Mouse (Mus musculus): Measurements from ENCODE around the gene Slc30a5. TPM values are rescaled to one million over a fixed set of nuclear protein-coding genes. Genes with fewer than 3 reads are reported as not detected.

The Slc30a5 gene
- total and polyA plus RNA-seq, 3 experiments, result 13.4 to 21.2 (median 21.0) TPM

DNA sequence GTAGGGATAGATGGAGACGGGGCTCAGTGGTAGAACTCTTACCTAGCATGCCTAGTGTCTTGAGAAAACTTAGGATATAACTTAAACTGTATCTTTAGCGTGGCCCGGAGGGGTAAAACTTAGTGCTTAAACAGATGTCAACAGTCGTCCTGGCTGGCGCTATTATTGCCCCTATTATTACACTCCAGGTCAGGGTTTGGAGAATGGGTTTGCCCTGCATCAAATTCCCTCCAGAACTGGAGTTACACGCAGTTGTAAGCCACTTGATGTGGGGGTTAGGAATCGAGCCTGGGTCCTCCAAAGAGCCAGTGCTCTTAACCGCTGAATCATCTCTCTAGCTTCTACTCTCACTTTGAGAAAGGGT is 57.2 kb downstream of the Slc30a5 start:
- Histone ChIP-seq H3K9ac (ENCODE audit: low read depth, low read length) (peak overlapping the region; percentile 18), H3K36me3 (ENCODE audit: control insufficient read depth, insufficient read depth, low read length) (no peaks in the 10 kb centered on the region), H3K79me2 (replicated peaks; ENCODE audit: control insufficient read depth, insufficient read depth, low read length) (no peaks in the 10 kb centered on the region), H3K27ac (peak overlapping the region; percentile 3; the same call in 1 of the 2 replicates), H3K27me3 (ENCODE audit: control insufficient read depth, insufficient read depth, low read length) (no peaks in the 10 kb centered on the region), H3K4me3 (peak overlapping the region; percentile 47), H3K4me1 (ENCODE audit: control insufficient read depth, insufficient read depth, low read length) (peaks cover 1% of the 10 kb centered on the region; the same call in 1 of the 2 replicates)
- intact Hi-C loops (cut with DNase I), result no loop called here
- DNase-seq, result no peak
- 9% methylated on average over 8 of the region's 8 CpGs for WGBS
- no peak for TF ChIP-seq CTCF (IDR thresholded peaks at IDR 0.05)
- no peak for TF ChIP-seq POLR2A (IDR thresholded peaks at IDR 0.05; ENCODE audit: insufficient read depth, low read depth, low read length)
- TF ChIP-seq EP300 (IDR thresholded peaks at IDR 0.05; ENCODE audit: insufficient read depth, low read depth, low read length), result no peak

- Histone ChIP-seq H3K27me3 (ENCODE audit: control insufficient read depth, insufficient read depth, low read length) (no peaks in the 10 kb centered on the region), H3K4me1 (ENCODE audit: control insufficient read depth, insufficient read depth, low read length) (peaks cover 1% of the 10 kb centered on the region; the same call in 1 of the 2 replicates), H3K9ac (ENCODE audit: low read depth, low read length) (peak within 1 kb of the TSS; percentile 59), H3K79me2 (replicated peaks; ENCODE audit: control insufficient read depth, insufficient read depth, low read length) (no peaks in the 10 kb centered on the region), H3K27ac (peak within 1 kb of the TSS; percentile 3; the same call in 1 of the 2 replicates), H3K36me3 (ENCODE audit: control insufficient read depth, insufficient read depth, low read length) (no peaks in the 10 kb centered on the region), H3K4me3 (peak within 1 kb of the TSS; percentile 47)
- TF ChIP-seq CTCF (IDR thresholded peaks at IDR 0.05) (no peak), EP300 (IDR thresholded peaks at IDR 0.05; ENCODE audit: insufficient read depth, low read depth, low read length) (0 out of 2 replicates have a peak, but pooled peaks have one; percentile 10), POLR2A (IDR thresholded peaks at IDR 0.05; ENCODE audit: insufficient read depth, low read depth, low read length) (0 out of 2 replicates have a peak, but pooled peaks have one; percentile 29)
- under 1% methylated on average over 46 of the region's 46 CpGs for WGBS
- intact Hi-C loops (cut with DNase I), result loop anchor here (1.0 kb wide), 1 partner anchor 32 kb away; no protein-coding TSS in a partner anchor
- DNase-seq, result peak; percentile 85 to 86
Observed at GRCm38 (mm10) chr13:100775252-100776055, 57.8 kb downstream of the Slc30a5 start, which contains the start of gene Cenph. Gene Cenph (minus strand): TSS chr13:100775899.

GRCm38 (mm10) chr13:100774704-100775103 is 58.5 kb downstream of the Slc30a5 start:
- H3K79me2 ChIP-seq (replicated peaks; ENCODE audit: control insufficient read depth, insufficient read depth, low read length), result no peaks in the 10 kb centered on the region
- DNase-seq, result no peak
- intact Hi-C loops (cut with DNase I), result loop anchor here (1.0 kb wide), 1 partner anchor 31 kb away; no protein-coding TSS in a partner anchor
- no peaks in the 10 kb centered on the region for H3K36me3 ChIP-seq (ENCODE audit: control insufficient read depth, insufficient read depth, low read length)
- no peak for TF ChIP-seq EP300 (IDR thresholded peaks at IDR 0.05; ENCODE audit: insufficient read depth, low read depth, low read length)
- TF ChIP-seq POLR2A (IDR thresholded peaks at IDR 0.05; ENCODE audit: insufficient read depth, low read depth, low read length), result no peak
- no peak for TF ChIP-seq CTCF (IDR thresholded peaks at IDR 0.05)
- H3K4me1 ChIP-seq (ENCODE audit: control insufficient read depth, insufficient read depth, low read length), result peaks cover 1% of the 10 kb centered on the region; the same call in 1 of the 2 replicates
- no peak overlapping the region for H3K4me3 ChIP-seq
- H3K9ac ChIP-seq (ENCODE audit: low read depth, low read length), result no peak overlapping the region
- H3K27ac ChIP-seq, result no peak overlapping the region
- H3K27me3 ChIP-seq (ENCODE audit: control insufficient read depth, insufficient read depth, low read length), result no peaks in the 10 kb centered on the region

DNA sequence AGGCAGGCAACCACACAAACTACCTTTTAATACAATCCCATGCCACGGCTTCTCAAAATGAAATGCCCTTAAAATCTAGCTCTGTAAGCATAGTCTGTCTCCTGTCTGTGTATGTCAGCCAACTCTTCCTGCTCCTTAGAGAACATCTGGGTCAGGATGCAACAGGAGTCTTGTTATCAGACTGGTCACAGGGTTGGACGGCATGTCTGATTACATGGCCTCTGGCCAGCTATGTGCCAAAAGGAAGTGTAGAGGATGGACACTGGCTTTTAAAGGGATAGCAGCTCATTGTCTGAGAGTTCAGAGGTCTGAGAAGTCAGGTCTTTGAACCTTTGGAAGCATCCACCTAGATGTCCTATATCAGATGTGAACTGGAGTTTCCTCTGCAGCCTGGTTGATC is 77.9 kb downstream of the Slc30a5 start:
- Histone ChIP-seq H3K27me3 (ENCODE audit: control insufficient read depth, insufficient read depth, low read length) (no peaks in the 10 kb centered on the region), H3K4me3 (no peak overlapping the region), H3K27ac (no peak overlapping the region), H3K9ac (ENCODE audit: low read depth, low read length) (no peak overlapping the region), H3K79me2 (replicated peaks; ENCODE audit: control insufficient read depth, insufficient read depth, low read length) (no peaks in the 10 kb centered on the region), H3K4me1 (ENCODE audit: control insufficient read depth, insufficient read depth, low read length) (peaks cover 1% of the 10 kb centered on the region; the same call in 1 of the 2 replicates), H3K36me3 (ENCODE audit: control insufficient read depth, insufficient read depth, low read length) (no peaks in the 10 kb centered on the region)
- TF ChIP-seq EP300 (IDR thresholded peaks at IDR 0.05; ENCODE audit: insufficient read depth, low read depth, low read length), result 0 out of 2 replicates have a peak, but pooled peaks have one; percentile 48
- TF ChIP-seq CTCF (IDR thresholded peaks at IDR 0.05), result no peak
- TF ChIP-seq POLR2A (IDR thresholded peaks at IDR 0.05; ENCODE audit: insufficient read depth, low read depth, low read length), result no peak
- 18% methylated on average over 2 of the region's 2 CpGs for WGBS
- peak in 1 of 2 experiments; percentile 52 for DNase-seq
- intact Hi-C loops (cut with DNase I), result no loop called here

DNA sequence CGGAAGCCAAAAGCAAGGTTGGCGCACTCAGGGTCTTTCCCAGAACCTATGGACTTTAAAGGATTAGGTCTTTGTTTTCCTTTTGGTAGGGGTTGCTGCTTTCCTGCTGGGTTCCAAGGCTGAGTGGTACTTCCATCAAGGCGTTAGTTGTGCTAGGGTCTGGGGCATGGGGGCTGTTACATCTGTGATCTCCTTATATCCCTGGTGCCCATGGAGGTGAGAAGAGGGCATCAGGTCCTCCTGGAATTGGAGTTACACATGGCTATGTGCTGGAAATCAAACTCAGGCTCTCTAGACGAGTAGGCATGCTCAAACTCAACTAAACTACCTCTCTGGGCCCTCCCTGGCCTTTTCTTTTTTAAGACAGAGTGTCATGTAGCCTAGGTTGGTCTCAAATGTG is 79.0 kb downstream of the Slc30a5 start:
- TF ChIP-seq EP300 (IDR thresholded peaks at IDR 0.05; ENCODE audit: insufficient read depth, low read depth, low read length), result no peak
- TF ChIP-seq POLR2A (IDR thresholded peaks at IDR 0.05; ENCODE audit: insufficient read depth, low read depth, low read length), result no peak
- no peak for TF ChIP-seq CTCF (IDR thresholded peaks at IDR 0.05)
- intact Hi-C loops (cut with DNase I), result no loop called here
- 76% methylated on average over 4 of the region's 4 CpGs for WGBS

GRCm38 (mm10) chr13:100753011-100753410 is 80.2 kb downstream of the Slc30a5 start:
- intact Hi-C loops (cut with DNase I), result no loop called here
- H3K4me3 ChIP-seq, result no peak overlapping the region
- H3K9ac ChIP-seq (ENCODE audit: low read depth, low read length), result no peak overlapping the region
- H3K36me3 ChIP-seq (ENCODE audit: control insufficient read depth, insufficient read depth, low read length), result no peaks in the 10 kb centered on the region
- H3K79me2 ChIP-seq (replicated peaks; ENCODE audit: control insufficient read depth, insufficient read depth, low read length), result no peaks in the 10 kb centered on the region
- H3K27me3 ChIP-seq (ENCODE audit: control insufficient read depth, insufficient read depth, low read length), result no peaks in the 10 kb centered on the region
- DNase-seq, result no peak
- TF ChIP-seq POLR2A (IDR thresholded peaks at IDR 0.05; ENCODE audit: insufficient read depth, low read depth, low read length), result no peak
- no peak for TF ChIP-seq EP300 (IDR thresholded peaks at IDR 0.05; ENCODE audit: insufficient read depth, low read depth, low read length)
- no peak for TF ChIP-seq CTCF (IDR thresholded peaks at IDR 0.05)
- 65% methylated on average over 6 of the region's 6 CpGs for WGBS
- peaks cover 1% of the 10 kb centered on the region; the same call in 1 of the 2 replicates for H3K4me1 ChIP-seq (ENCODE audit: control insufficient read depth, insufficient read depth, low read length)
- no peak overlapping the region for H3K27ac ChIP-seq

More for the DNA sequence above, 79.0 kb downstream of the Slc30a5 start:
- H3K27me3 ChIP-seq (ENCODE audit: control insufficient read depth, insufficient read depth, low read length), result no peaks in the 10 kb centered on the region
- H3K27ac ChIP-seq, result no peak overlapping the region
- H3K36me3 ChIP-seq (ENCODE audit: control insufficient read depth, insufficient read depth, low read length), result no peaks in the 10 kb centered on the region
- no peaks in the 10 kb centered on the region for H3K79me2 ChIP-seq (replicated peaks; ENCODE audit: control insufficient read depth, insufficient read depth, low read length)
- H3K9ac ChIP-seq (ENCODE audit: low read depth, low read length), result no peak overlapping the region
- H3K4me3 ChIP-seq, result no peak overlapping the region
- peaks cover 1% of the 10 kb centered on the region; the same call in 1 of the 2 replicates for H3K4me1 ChIP-seq (ENCODE audit: control insufficient read depth, insufficient read depth, low read length)
- no peak for DNase-seq

Other genes starting within 250 kb of the Slc30a5 start
- gene Marveld2, start 216.5 kb downstream of the Slc30a5 start, total RNA-seq (2021), result under 1 TPM; 0.27 to 0.34 TPM
- 0.50 and 0.66 TPM in 2 replicates for gene Marveld2, start 216.5 kb downstream of the Slc30a5 start, polyA plus RNA-seq (2012; rRNA removed)
- gene Ak6, start 182.4 kb downstream of the Slc30a5 start, total RNA-seq (2021), result 10 to 100 TPM; 55.1 to 65.7 TPM
- gene Ak6, start 182.4 kb downstream of the Slc30a5 start, polyA plus RNA-seq (2012; rRNA removed), result 49.9 and 92.7 TPM in 2 replicates
- gene Rad17, start 182.4 kb downstream of the Slc30a5 start, total RNA-seq (2021), result 10 to 100 TPM; 15.0 TPM
- gene Rad17, start 182.4 kb downstream of the Slc30a5 start, polyA plus RNA-seq (2012; rRNA removed), result 5.6 and 9.5 TPM in 2 replicates
- gene Taf9, start 181.8 kb downstream of the Slc30a5 start, total RNA-seq (2021), result 1 to 10 TPM; 9.8 TPM
- 2.2 and 3.4 TPM in 2 replicates for gene Taf9, start 181.8 kb downstream of the Slc30a5 start, polyA plus RNA-seq (2012; rRNA removed)
- under 1 TPM; 0.32 to 0.39 TPM for gene Ccdc125, start 163.7 kb downstream of the Slc30a5 start, total RNA-seq (2021)
- gene Ccdc125, start 163.7 kb downstream of the Slc30a5 start, polyA plus RNA-seq (2012; rRNA removed), result 0.59 and 0.70 TPM in 2 replicates
- gene Cdk7, start 102.5 kb downstream of the Slc30a5 start, total RNA-seq (2021), result 10 to 100 TPM; 21.7 to 24.0 TPM
- gene Cdk7, start 102.5 kb downstream of the Slc30a5 start, polyA plus RNA-seq (2012; rRNA removed), result 11.2 and 18.2 TPM in 2 replicates
- 100 to 1,000 TPM; 185 to 206 TPM for gene Mrps36, start 88.8 kb downstream of the Slc30a5 start, total RNA-seq (2021)
- gene Mrps36, start 88.8 kb downstream of the Slc30a5 start, polyA plus RNA-seq (2012; rRNA removed), result 161 and 254 TPM in 2 replicates
- gene Cenph, start 57.5 kb downstream of the Slc30a5 start, total RNA-seq (2021), result under 1 TPM in 1 of 2 experiments, not detected in 1; 0.23 TPM
- 0.08 TPM in 1 of 2 replicates, not detected in the other for gene Cenph, start 57.5 kb downstream of the Slc30a5 start, polyA plus RNA-seq (2012; rRNA removed)
- gene Ccnb1, start 46.9 kb downstream of the Slc30a5 start, total RNA-seq (2021), result under 1 TPM; 0.21 to 0.41 TPM
- 0.35 and 0.59 TPM in 2 replicates for gene Ccnb1, start 46.9 kb downstream of the Slc30a5 start, polyA plus RNA-seq (2012; rRNA removed)

Data from heart, adult 2 months (tissue).